Mouse (Mus musculus) kidney, adult 18-20 months (tissue): ENCODE results near the gene Map2k1.
"Not testable (repeated sequence)": the region's sequence is repeated elsewhere in the genome, so short reads cannot be mapped to it uniquely, and the experiment has no call there.

Experiments used
- DNase-seq: peaks from one replicate; pipeline ENCODE4 v3.0.0; 2021

Gene Map2k1

DNA sequence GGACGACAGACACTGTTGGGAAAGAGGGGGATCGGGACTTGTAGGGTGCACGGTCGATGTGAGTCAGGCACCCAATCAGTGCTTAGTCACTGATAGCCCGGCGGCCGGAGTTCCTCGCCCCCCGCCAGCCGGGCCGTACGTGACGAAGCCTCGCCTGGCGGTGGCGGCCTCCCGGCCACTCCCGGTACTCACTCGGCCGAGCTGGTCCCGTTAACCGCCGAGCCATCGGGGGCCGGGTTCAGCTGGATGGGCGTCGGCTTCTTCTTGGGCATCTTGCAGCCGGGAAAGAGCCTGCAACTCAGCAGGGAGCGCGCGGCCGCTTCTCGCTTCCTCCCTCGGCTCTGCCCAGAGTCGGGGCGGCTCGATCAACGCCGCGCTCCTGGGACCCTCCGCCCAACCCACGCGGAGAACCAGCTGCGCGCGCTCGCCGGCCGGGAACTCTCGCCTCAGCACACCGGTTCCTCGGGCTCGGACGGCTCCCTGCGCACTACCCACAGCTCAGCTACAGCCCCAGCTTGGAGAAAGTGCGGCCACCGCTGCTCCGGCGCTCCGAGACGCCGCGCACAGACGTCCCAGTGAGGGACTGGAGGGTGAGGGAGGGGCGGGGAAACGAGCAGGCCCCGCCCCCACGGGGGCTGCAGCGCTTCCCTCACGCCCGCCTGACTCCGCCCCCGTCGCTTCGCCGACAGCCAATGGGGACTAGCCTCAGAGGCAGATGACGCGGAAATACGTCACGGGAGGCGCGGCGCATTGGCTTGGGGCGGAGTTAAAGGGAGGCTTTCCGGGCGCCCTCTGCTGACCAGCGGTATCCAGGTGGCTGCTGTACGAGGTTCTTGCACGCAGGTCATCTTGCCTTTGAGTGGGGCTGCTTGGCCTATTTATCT lies at the start of gene Map2k1:
TSS of gene Map2k1 (minus strand) at position 611 of the 884 bp plus-strand sequence.
- DNase-seq, result peak; percentile 100

DNA sequence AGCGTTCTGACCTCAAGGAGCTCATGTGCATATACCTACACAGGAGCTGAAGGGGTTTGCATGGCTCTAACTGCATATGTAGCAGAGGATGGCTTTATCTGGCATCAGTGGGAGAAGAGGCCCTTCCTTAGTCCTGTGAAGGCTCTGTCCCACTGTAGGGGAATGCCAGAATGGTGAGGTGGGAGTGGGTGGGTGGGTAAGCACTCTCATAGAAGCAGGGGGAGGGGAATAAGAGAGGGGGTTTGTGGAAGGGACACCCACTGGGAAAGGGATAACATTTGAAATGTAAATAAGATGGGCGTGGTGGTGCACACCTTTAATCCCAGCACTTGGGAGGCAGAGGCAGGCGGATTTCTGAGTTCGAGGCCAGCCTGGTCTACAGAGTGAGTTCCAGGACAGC lies 49.7 kb upstream of the Map2k1 start:
- DNase-seq, result not testable (repeated sequence)

- no peak for DNase-seq
Observed at GRCm38 (mm10) chr9:64282404-64282987, 29.1 kb upstream of the Map2k1 start.

DNA sequence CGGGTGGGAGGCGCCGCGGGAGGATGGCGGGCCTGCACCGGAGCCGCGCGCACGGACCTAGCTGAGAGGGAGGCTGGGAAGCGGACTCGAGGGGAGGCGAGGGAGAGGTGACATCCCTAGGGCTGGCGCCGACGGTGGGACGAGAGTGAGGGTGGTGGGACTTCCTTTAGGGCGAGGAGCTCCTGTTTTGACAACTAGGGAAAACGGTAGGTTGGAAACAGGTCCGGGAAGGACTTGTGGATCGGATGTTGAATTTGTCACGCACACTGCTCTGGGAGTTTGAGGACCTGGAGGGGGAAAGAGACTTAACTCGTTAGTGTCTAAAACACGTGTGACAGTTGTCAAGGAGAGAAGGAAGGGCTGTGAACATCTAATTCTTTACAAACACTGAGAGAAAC lies 28.3 kb upstream of the Map2k1 start:
- DNase-seq, result no peak

DNA sequence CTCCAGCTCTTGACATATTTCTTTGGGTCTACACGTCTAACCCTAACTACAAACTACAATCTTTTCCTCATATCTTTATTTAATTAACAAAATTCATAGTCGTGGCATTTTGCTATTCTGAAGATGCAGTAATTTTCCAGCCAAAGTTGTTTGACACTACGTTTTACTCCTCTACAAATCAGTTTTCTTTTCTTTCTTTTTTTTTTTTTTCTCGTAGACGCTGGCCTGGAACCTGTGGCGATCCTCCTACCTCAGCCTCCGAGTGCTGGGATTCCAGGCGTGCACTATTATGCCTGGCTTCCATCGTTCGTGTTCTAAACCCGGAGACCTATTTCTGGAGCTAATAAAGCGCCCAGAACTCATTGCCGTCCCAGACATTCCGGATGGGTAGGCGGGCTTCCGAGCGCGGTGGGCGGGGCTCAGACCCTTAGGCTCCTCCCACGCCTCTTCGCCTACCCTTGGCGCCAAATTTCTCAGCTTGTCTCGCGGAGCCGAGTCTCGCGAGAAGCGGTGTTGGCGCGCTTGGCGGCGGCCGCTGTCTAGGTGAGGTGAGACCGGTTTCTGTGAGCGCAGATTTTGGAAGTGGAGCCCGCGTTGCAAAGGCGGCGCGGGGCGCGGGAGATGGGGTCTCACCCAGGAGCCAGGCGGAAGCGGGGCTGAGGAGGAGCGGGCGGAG lies 27.8 kb upstream of the Map2k1 start, which contains the start of gene Tipin:
TSS of gene Tipin (plus strand) at position 477 of the 676 bp plus-strand sequence.
- DNase-seq, result peak; percentile 97

DNA sequence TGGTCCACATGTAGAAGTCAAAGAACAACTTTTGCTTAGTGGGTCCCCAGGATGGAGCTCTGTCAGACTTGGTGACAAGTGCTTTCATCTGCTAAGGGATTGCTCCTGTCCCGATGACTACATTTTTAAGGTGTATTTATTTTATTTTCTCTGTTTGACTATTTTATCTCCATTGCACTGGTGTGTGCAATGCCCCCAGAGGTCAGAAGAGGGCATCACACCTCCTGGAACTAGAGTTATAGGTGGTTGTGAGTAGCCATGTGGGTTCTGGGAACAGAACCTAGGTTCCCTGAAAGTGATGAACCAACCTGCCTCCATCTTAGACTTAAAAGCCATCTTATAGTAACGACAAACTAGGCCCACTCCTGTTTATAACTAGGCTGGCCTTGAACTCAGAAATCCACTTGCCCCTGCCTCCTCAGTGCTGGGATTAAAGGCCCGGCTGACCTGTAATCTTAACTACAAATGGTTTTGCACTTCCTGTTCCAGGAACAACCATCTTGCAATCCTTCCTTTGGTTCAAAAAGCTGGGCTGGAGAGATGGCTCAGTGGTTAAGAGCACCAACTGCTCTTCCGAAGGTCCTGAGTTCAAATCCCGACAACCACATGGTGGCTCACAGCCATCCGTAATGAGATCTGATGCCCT lies 25.4 kb upstream of the Map2k1 start:
- DNase-seq, result no peak

DNA sequence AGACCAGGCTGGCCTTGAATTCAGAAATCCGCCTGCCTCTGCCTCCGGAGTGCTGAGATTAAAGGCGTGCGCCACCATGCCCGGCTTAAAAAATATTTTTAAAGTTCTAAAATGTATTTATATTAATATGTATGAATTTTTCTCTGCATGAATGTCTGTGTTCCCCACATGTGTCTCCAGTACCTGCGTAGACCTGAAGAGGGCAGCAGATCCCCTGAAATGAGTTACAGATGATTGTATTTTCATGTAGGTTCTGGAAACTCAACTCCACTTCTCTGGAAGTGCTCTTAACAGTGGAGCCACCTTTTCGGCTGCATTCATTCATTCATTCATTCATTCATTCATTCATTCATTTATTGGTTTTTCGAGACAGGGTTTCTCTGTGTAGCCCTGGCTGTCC lies 24.3 kb upstream of the Map2k1 start:
- DNase-seq, result peak; percentile 79

GRCm38 (mm10) chr9:64274919-64275318 lies 21.5 kb upstream of the Map2k1 start:
- no peak for DNase-seq

DNA sequence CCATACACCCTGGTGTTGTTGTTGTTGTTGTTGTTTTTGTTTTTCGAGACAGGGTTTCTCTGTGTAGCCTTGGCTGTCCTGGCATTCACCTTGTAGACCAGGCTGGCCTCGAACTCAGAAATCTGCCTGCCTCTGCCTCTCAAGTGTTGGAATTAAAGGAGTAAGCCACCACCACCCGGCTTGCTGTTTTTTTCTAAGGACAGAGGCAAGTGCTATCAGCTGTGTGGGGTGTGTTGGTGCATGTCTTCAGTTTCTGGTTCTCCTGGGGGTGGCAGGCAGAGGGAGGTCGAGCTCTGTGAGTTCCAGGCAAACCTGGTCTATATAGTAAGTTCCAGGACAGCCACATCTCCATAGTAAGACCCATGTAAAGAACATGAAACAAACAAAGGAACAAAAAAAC lies 20.9 kb upstream of the Map2k1 start:
- DNase-seq, result no peak

DNA sequence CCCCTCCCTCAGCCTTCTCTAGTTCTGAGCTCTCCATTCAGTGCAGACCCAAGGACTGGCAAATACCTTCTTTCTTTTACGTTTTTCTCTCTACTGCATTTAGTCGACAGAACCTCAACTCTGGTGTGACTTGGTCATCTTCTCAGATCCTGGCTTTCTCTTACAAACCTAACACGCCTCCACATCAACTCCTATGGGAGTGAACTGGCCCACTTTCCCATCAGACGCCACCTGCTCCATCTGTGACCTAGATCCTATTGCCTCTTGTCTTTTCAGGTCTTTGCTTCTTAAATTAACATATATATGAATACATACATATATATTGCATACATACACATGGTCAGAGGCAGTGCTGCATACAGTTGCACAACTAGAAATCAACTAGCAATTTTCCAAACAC lies 20.3 kb upstream of the Map2k1 start:
- no peak for DNase-seq

GRCm38 (mm10) chr9:64272611-64273010 lies 19.2 kb upstream of the Map2k1 start:
- peak; percentile 60 for DNase-seq

- DNase-seq, result no peak
Observed at GRCm38 (mm10) chr9:64271249-64271648, 17.8 kb upstream of the Map2k1 start.

- not testable (repeated sequence) for DNase-seq
Observed at GRCm38 (mm10) chr9:64268836-64269235, 15.4 kb upstream of the Map2k1 start.

- no peak for DNase-seq
Observed at GRCm38 (mm10) chr9:64268196-64268595, 14.8 kb upstream of the Map2k1 start.

GRCm38 (mm10) chr9:64267231-64267630 lies 13.8 kb upstream of the Map2k1 start:
- no peak for DNase-seq

DNA sequence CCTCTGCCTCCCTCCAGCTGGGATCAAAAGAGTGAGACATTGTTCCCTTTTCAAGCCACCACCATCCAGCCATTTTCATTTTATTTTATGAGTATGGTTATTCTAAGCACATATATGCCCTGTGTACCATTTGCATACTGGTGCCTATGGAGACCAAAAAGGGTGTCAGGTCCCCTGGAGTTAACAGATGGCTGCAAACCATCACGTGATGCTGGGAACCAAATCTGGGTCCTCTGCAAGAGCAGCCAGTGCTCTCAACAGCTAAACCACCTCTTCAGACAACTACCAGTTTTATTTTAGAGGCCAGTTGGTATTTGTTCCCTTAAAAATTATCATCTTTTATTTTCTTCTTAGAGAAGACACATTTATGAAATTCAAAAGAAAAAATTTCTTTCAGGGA lies 11.4 kb upstream of the Map2k1 start:
- DNase-seq, result no peak

DNA sequence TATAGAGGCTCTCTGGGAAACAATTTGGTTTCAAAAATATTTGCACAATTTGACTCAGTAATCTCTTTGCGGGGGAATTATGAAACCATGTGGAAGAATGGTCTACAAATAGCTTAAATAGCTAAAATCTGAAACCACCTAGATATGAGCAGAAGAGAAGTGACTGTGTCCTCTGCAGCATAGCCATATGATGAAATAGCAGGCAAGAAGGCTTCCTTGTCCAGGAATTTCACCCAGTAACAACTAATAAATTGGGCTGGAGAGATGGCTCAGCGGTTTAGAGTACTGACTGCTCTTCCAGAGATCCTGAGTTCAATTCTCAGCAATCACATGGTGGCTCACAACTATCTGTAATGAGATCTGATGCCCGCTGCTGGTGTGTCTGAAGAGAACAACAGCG lies 7.6 kb upstream of the Map2k1 start:
- DNase-seq, result no peak

DNA sequence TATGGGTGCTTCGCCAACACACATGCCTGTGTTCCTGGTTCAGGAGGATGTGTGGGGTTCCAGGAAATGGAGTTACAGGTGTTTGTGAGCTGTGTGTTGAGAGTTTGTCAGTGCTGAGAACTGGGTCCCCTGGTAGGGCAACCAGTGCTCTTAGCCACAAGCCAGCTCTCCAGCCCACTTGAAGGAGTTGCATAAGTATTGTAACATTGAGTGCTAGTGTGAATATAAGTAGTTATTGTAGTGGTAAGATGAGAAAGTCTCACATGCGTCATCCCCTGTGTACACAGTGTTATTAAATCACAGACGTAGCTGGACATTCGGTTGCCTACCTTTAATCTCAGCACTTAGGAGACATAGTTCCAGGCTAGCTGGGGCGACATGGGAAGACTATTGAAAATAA lies 6.5 kb upstream of the Map2k1 start:
- DNase-seq, result no peak

DNA sequence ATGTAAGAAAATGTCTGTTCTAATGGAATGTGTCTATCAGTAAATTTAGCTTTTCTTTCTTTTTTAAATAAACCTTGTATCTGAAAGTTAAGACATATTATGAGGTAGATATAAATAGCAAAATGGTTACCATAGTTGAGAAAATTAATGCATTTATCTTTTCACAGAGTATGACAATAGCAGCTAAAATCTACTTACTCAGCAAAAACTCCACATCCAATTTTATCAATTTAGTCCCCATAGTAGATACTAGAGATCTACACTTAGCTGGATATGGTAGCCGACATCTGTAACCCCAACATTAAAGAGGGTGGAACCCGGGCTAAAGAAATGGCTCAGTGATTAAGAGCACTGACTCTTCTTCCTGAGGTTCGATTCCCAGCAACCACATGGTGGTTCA lies 2.8 kb upstream of the Map2k1 start:
- no peak for DNase-seq

DNA sequence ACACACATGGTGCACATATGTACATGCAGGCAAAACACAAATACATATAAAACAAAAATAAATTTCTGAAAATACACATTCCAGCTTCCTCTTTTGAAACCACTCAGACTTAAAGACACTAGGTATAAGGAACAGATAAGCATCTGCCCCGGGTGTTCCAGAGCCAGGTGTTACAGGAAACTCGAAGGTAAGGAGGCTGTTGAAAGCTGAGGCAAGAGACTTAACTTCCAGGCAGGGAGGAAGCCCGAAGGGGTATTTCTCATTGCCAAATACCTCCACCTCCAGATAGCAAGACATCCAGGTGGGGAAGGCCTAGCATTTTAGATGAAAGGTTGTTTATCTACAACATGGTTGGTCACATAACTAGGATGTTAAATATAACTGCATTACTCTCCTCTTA lies 2.0 kb upstream of the Map2k1 start:
- DNase-seq, result no peak

- peak; percentile 63 for DNase-seq
Observed at GRCm38 (mm10) chr9:64252591-64253020, 825 bp downstream of the Map2k1 start.

DNA sequence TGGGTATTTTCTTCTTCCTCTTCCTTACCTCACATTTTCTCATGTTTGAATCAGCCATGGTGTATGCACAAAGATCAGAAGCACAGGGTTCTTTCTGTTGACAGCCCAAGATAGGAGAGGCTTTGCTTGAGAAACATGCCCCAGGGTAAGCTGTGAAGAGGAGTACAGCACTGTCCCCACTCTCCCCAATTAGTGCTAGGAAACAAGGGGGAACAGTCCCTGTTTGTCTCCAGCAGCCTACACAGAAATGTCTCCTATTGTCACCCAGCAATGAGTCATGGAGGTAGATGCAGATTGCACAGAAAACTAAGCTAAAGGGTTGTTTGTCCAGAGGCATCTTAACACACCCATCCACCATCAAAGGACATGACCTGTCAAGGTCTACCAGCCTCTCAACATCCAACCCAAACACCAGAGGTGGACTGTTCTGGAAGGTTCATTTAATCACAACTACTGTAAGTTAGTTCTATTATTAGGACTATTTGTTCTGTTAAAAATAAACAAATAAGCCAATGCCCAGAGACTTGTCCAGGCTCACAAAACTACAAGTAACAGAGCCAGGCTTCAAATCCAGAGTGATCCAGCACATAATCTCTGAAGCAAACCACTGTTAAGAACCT lies 3.2 kb downstream of the Map2k1 start:
- no peak for DNase-seq

GRCm38 (mm10) chr9:64249371-64249770 lies 4.1 kb downstream of the Map2k1 start:
- DNase-seq, result no peak
